Mouse (Mus musculus): ENCODE measurements around the gene Lipa. TPM values are rescaled to one million over a fixed set of nuclear protein-coding genes. Genes with fewer than 3 reads are reported as not detected.
A peak's percentile ranks its signal among the peaks of the same experiment; 100 is the strongest.

Gene Lipa
- total and polyA plus RNA-seq, 2 experiments from 2014 or later, result 17.3 to 21.9 TPM

GRCm38 (mm10) chr19:34562556-34562955 is 35.3 kb upstream of the Lipa start:
- no peak for TF ChIP-seq CTCF (IDR thresholded peaks at IDR 0.05; ENCODE audit: low read depth)
- Histone ChIP-seq H3K36me3 (ENCODE audit: insufficient read depth) (no peaks in the 10 kb centered on the region), H3K4me3 (ENCODE audit: low read depth, low read length) (no peak overlapping the region), H3K9ac (no peak overlapping the region), H3K4me1 (ENCODE audit: insufficient read depth) (no peaks in the 10 kb centered on the region), H3K4me2 (ENCODE audit: low read depth) (no peak overlapping the region), H3K27ac (ENCODE audit: low read depth, low read length) (no peak overlapping the region), H3K9me3 (ENCODE audit: low read length) (no peaks in the 10 kb centered on the region), H3K27me3 (ENCODE audit: insufficient read depth, low read length) (no peaks in the 10 kb centered on the region)
- ATAC-seq, result no peak
- DNase-seq, result no peak

DNA sequence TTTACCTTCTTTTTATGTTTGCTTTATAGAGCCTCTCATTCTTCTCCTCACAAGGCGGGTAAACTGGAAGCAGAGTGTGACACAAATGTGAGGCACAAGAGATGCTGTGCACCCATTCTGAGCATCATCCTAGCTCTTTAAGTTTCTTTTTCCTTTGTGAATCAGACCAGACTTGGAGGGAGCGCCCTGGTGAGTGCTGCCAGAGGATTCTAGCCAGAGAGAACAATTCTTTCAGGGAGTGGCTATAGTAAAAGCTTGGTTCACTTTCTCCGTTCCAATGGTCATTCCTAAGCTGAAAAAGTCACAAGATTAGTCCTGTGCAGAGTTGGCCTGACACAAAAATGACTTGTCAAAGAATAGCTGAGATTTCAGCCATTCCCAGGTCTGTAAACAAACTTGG is 29.3 kb upstream of the Lipa start:
- Histone ChIP-seq H3K27me3 (ENCODE audit: insufficient read depth, low read length) (no peaks in the 10 kb centered on the region), H3K4me1 (ENCODE audit: insufficient read depth) (no peaks in the 10 kb centered on the region), H3K36me3 (ENCODE audit: insufficient read depth) (no peaks in the 10 kb centered on the region), H3K4me2 (ENCODE audit: low read depth) (no peak overlapping the region), H3K4me3 (ENCODE audit: low read depth, low read length) (no peak overlapping the region), H3K9me3 (ENCODE audit: low read length) (no peaks in the 10 kb centered on the region), H3K9ac (no peak overlapping the region), H3K27ac (ENCODE audit: low read depth, low read length) (no peak overlapping the region)
- DNase-seq (no peak), ATAC-seq (no peak)
- no peak for TF ChIP-seq CTCF (IDR thresholded peaks at IDR 0.05; ENCODE audit: low read depth)
- WGBS, result 71% methylated on average over 3 of the region's 3 CpGs

DNA sequence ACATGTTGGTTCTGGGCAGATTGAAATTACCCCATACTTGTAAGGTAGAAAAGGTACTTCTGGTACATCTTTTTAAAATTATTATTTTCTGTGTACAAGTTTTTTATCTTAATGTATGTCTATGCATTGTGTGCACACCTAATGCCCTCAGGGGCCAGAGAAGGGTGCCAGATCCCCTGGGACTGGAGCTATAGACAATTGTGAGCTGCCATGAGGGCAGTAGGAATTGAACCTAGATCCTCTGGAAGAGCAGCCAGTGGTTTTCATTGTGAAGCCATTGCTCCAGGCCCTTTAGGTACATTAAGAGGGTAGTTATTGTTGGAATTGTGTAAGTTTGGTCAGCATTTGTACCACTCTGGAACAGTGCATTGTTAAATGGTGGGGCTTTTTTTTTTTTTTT is 26.8 kb upstream of the Lipa start:
- H3K27me3 ChIP-seq (ENCODE audit: insufficient read depth, low read length), result no peaks in the 10 kb centered on the region; the same call in 1 of the 2 replicates
- DNase-seq, result no peak
- H3K4me1 ChIP-seq (ENCODE audit: insufficient read depth), result no peaks in the 10 kb centered on the region
- H3K4me2 ChIP-seq (ENCODE audit: low read depth), result no peak overlapping the region
- TF ChIP-seq CTCF (IDR thresholded peaks at IDR 0.05; ENCODE audit: low read depth), result no peak
- H3K36me3 ChIP-seq (ENCODE audit: insufficient read depth), result no peaks in the 10 kb centered on the region
- no peak overlapping the region for H3K9ac ChIP-seq
- no peak overlapping the region for H3K4me3 ChIP-seq (ENCODE audit: low read depth, low read length)
- H3K27ac ChIP-seq (ENCODE audit: low read depth, low read length), result no peak overlapping the region
- no peak for ATAC-seq
- H3K9me3 ChIP-seq (ENCODE audit: low read length), result no peaks in the 10 kb centered on the region

GRCm38 (mm10) chr19:34553522-34553921 is 26.2 kb upstream of the Lipa start:
- TF ChIP-seq CTCF (IDR thresholded peaks at IDR 0.05; ENCODE audit: low read depth), result no peak
- no peak overlapping the region for H3K4me3 ChIP-seq (ENCODE audit: low read depth, low read length)
- H3K4me2 ChIP-seq (ENCODE audit: low read depth), result no peak overlapping the region
- WGBS, result 65% methylated on average over 3 of the region's 3 CpGs
- H3K36me3 ChIP-seq (ENCODE audit: insufficient read depth), result no peaks in the 10 kb centered on the region
- no peak for ATAC-seq
- no peaks in the 10 kb centered on the region for H3K9me3 ChIP-seq (ENCODE audit: low read length)
- no peak for DNase-seq
- no peaks in the 10 kb centered on the region; the same call in 1 of the 2 replicates for H3K27me3 ChIP-seq (ENCODE audit: insufficient read depth, low read length)
- H3K9ac ChIP-seq, result peak overlapping the region; percentile 4; the same call in 1 of the 2 replicates
- H3K27ac ChIP-seq (ENCODE audit: low read depth, low read length), result 0 out of 2 replicates have a peak overlapping the region, but pooled peaks have one; percentile 17
- no peaks in the 10 kb centered on the region for H3K4me1 ChIP-seq (ENCODE audit: insufficient read depth)

GRCm38 (mm10) chr19:34553021-34553420 is 25.7 kb upstream of the Lipa start:
- TF ChIP-seq CTCF (IDR thresholded peaks at IDR 0.05; ENCODE audit: low read depth), result no peak
- no peaks in the 10 kb centered on the region for H3K36me3 ChIP-seq (ENCODE audit: insufficient read depth)
- WGBS, result 49% methylated on average over 6 of the region's 6 CpGs
- no peak overlapping the region for H3K4me3 ChIP-seq (ENCODE audit: low read depth, low read length)
- H3K4me2 ChIP-seq (ENCODE audit: low read depth), result peak overlapping the region; percentile 16
- DNase-seq (no peak), ATAC-seq (no peak)
- H3K27ac ChIP-seq (ENCODE audit: low read depth, low read length), result 0 out of 2 replicates have a peak overlapping the region, but pooled peaks have one; percentile 17
- no peaks in the 10 kb centered on the region for H3K9me3 ChIP-seq (ENCODE audit: low read length)
- peak overlapping the region; percentile 4; the same call in 1 of the 2 replicates for H3K9ac ChIP-seq
- H3K4me1 ChIP-seq (ENCODE audit: insufficient read depth), result no peaks in the 10 kb centered on the region
- H3K27me3 ChIP-seq (ENCODE audit: insufficient read depth, low read length), result no peaks in the 10 kb centered on the region; the same call in 1 of the 2 replicates

- Histone ChIP-seq H3K9me3 (ENCODE audit: low read length) (no peaks in the 10 kb centered on the region), H3K27me3 (ENCODE audit: insufficient read depth, low read length) (no peaks in the 10 kb centered on the region; the same call in 1 of the 2 replicates), H3K9ac (no peak overlapping the region; the same call in 1 of the 2 replicates), H3K4me3 (ENCODE audit: low read depth, low read length) (peak overlapping the region; percentile 2; the same call in 1 of the 2 replicates), H3K4me1 (ENCODE audit: insufficient read depth) (no peaks in the 10 kb centered on the region), H3K4me2 (ENCODE audit: low read depth) (peak overlapping the region; percentile 16), H3K27ac (ENCODE audit: low read depth, low read length) (no peak overlapping the region), H3K36me3 (ENCODE audit: insufficient read depth) (no peaks in the 10 kb centered on the region)
- ATAC-seq (no peak), DNase-seq (no peak)
- no peak for TF ChIP-seq CTCF (IDR thresholded peaks at IDR 0.05; ENCODE audit: low read depth)
- 65% methylated on average over 5 of the region's 5 CpGs for WGBS
Observed at GRCm38 (mm10) chr19:34551981-34552380, 24.7 kb upstream of the Lipa start.

DNA sequence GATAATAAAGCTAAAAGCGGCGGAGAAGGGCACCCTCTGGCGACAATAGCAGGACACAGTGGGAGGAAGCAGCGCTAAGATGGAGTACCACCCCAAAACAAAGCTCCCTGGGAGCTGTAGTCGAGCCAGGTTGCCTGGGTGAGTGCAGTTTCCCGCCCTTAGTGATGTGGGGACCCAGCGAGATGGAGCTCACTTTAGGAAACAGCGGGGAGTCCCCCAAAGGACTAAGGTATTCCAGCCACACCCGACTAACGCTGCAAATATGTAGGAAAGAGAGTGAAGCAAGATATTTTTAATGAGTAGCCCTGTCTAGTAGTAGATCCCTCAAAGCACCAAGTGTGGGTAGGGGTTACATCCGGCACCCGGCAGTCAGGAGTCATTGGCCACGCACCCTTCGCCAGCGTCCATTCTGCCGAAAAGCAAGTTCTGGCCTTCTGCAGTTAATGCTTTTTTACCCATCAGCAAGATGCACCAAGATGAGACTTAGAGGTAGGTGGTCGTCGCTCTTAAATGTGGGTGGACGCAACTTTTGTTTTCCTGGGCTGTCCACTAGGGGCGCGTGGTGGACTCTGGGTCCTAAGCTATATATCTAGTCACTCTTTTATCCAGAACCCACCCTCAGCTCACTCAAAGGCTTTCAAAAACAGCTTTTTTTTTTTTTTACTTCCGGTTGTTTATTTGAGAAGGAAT is 23.4 kb upstream of the Lipa start, which contains the start of gene Ifit2:
Gene Ifit2, plus strand, starts transcription at position 161 of the 690 bp plus-strand sequence.
- H3K4me2 ChIP-seq (ENCODE audit: low read depth), result peak within 1 kb of the TSS; percentile 64
- H3K4me3 ChIP-seq (ENCODE audit: low read depth, low read length), result peak within 1 kb of the TSS; percentile 64
- ATAC-seq, result peak; percentile 99
- 1% methylated on average over 22 of the region's 22 CpGs for WGBS
- peak; percentile 91 for DNase-seq
- H3K4me1 ChIP-seq (ENCODE audit: insufficient read depth), result no peaks in the 10 kb centered on the region
- H3K9me3 ChIP-seq (ENCODE audit: low read length), result no peaks in the 10 kb centered on the region
- no peaks in the 10 kb centered on the region for H3K36me3 ChIP-seq (ENCODE audit: insufficient read depth)
- peak within 1 kb of the TSS; percentile 36 for H3K27ac ChIP-seq (ENCODE audit: low read depth, low read length)
- no peaks in the 10 kb centered on the region; the same call in 1 of the 2 replicates for H3K27me3 ChIP-seq (ENCODE audit: insufficient read depth, low read length)
- peak within 1 kb of the TSS; percentile 58 for H3K9ac ChIP-seq
- TF ChIP-seq CTCF (IDR thresholded peaks at IDR 0.05; ENCODE audit: low read depth), result peak; percentile 80
